Mouse (Mus musculus) embryo, embryonic 11 days (tissue): ENCODE measurements around the gene Epha5.
A peak's percentile ranks its signal among the peaks of the same experiment; 100 is the strongest.

Source experiments
- DNase-seq: peaks from one replicate; pipeline ENCODE4 v3.0.0-alpha.2; 2015

Gene Epha5

DNA sequence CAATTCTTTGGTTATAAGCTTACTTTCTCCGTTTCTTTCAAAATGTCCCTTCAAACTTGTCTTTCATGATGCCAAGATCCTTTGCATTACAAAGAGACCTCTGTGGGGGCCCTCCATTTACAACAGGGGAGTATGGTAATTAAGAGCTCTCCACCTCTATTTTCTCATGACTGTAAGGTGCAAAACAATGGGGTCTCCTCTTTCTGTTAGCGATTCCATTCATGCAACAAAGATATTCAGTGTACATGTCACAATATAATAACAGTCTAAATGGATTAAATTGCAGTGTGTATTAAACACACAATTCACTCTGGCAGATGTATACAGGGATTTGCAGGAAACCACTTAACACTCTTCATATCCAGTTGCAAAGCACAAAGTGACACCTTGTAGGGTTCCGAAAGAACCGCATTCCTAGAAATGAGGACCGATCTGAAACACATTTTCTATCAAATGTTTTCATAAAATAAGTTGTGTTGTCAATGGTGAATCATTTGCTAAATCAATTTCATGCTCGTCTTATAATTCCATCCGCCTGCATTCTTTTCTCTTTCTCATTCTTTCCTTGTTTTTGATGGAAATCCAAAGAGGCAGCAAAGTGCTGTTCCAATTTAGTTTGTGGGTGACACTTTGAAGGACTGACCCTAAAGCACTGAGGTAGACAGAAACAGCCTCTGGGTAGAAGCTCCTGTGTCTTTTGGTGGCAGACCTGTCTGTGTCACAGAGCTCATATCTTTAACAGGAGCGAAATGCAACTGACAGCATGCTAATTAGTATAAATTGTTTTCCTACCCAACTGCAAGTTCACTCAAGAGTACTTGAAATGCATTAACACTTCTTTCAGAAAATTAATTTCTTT is 118.1 kb downstream of the Epha5 start:
- DNase-seq = no peak

DNA sequence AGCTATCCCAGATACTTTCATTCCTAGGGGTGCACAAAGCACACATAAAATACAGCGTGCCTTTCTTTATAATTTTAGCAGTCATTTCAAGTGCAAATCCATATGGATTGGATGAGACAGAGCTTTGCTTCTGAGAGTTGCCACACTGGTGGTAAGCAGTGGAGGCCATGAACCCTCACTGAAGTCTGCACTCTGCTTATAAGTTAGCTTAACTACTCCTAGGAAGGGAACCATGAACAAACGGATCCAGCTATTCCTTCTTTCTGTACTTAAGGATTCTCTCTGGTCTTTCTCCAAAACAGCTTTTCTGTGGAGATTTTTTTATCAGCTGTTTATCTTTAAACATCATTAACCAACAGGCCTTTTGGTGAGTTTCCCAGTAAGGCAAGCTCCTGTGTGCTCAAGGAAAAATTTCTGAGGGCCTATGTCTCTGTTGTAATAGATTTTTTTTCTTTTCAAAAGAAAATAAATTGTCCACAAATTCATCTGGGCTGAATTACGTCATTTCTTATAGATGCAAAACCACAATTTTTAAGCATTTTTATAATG is 127.7 kb downstream of the Epha5 start:
- no peak for DNase-seq

GRCm38 (mm10) chr5:84281290-84282017 is 135.7 kb downstream of the Epha5 start:
- peak; percentile 47 for DNase-seq

DNA sequence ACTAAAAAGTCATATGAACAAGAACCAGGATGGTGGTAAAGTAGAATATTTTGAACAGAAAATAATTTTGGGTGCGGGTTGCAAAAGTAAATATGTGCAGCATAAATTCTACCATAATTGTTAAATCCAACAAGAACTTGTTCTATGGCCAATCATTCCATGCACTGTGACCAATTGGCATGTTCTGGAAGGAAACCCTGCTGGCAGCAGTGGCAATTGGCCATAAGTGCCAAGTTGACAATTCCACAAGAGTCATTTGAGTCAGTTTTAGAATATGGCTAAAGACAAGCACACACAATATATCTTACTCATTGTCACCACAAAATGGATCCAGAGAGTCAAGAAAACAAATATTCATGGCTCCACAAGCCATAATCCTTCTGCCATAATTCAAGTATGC is 140.2 kb downstream of the Epha5 start:
- no peak for DNase-seq

DNA sequence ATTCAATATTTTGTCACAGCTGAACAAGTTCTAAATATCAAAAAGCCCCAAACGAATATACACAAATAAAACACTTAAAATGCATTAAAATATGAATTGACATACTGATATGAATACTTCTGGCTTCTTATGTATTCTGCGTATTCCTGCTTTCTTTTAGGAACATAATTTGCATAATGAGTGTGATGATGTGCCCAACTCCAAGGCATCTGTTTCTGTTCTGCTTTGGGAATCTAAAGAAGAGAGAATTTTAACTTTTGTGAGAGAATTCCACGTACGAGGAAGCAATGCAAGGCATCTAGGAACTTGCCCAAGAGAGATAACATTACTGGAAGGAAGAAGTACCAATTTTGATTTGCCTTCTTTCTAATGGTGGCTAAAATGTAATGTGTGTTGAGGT is 151.8 kb downstream of the Epha5 start:
- DNase-seq = no peak

DNA sequence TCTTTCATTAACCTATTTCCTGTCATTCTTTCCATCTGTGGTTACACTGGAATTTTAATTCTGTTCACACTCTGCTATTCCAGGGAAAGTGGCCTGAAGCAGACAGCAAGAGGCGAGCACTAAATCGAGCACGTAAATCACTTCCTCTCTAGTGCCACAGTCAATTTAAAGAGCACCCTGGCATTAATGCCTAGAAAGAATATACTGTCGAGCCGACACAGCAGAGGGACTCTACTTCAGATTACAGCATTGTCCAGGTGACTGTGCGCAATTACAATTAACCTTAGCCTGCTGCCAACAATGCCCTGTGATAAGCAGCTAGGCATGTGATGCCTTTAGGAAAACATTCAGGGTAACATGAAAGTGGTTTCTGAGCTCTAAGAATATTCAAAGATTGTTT is 153.2 kb downstream of the Epha5 start:
- DNase-seq = peak; percentile 10

- DNase-seq = no peak
Measured at GRCm38 (mm10) chr5:84229971-84230370, 187.2 kb downstream of the Epha5 start.

DNA sequence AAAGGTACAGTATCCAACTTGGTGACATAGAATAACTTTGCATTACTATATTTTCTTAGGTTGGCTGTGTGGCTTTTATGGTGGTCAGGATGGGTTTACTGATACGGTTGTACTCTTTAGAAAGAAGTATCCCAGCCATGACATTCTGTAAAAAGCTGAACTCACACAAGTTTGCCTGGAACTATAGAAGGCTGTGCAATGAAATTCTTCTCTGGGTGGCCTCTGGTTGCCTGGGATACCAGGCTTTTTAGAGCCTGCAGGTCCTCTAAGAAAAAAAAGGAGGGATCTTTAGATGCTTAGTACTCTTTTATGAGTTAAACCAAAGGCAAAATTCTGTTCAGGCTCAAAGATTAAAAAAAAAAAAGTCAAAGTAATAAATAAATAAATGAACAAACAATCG is 208.6 kb downstream of the Epha5 start:
- DNase-seq = peak; percentile 34

DNA sequence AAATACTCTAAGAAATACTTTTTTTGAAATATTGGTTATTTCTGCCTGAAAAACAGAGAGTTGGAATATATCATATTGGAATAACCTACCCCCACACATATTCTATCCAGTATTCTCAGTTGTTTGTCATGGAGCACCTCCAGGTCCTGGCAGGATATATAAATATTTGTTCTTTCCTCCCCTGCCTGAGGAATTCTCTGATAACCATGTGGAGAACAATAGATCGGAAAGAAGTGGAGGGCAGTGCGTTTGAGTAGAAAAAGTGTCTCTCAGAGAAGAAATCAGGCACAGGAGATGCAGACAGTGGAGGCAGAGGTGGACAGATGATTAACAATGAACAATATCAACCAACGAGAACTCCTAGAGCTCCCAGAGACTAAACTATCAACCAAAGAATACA is 223.8 kb downstream of the Epha5 start:
- no peak for DNase-seq

DNA sequence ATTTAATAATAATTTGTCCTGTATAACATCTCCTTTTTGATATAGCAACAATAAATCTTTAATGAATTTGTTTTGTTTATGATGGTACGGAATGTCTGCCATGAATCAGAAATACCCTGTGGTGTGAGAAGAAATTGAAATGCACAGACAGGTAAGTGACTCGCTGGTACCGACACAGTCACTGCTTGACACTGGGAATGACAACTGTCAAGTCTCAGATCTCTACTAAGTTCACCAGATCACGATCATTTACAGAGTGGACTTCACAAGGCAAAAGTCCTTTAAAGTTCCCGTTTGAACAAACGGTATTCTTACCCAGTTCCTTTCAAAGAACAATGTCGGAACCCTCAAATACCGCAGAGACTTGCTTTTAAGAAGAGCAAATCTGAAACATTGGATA is 233.0 kb downstream of the Epha5 start:
- DNase-seq = no peak

DNA sequence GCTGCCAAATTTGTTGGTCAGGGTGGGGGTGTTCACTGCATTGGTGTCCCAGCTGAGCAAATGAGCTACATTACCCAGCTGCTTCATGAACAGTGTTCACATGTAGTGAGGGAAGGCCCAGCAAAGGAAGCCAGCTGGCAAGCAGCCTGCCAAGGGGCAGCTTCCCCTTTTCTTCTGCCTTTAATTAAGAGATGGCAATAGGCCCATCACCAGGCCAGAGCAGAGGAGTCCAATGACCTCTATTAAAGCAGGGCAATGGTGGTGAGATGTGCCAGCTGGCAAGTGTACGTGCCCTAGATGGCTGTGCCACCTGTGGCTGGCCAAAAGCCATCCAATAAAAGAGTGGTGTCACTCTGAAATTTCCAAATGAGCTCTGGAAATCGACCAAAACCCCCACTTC is 264.1 kb downstream of the Epha5 start:
- no peak for DNase-seq

DNA sequence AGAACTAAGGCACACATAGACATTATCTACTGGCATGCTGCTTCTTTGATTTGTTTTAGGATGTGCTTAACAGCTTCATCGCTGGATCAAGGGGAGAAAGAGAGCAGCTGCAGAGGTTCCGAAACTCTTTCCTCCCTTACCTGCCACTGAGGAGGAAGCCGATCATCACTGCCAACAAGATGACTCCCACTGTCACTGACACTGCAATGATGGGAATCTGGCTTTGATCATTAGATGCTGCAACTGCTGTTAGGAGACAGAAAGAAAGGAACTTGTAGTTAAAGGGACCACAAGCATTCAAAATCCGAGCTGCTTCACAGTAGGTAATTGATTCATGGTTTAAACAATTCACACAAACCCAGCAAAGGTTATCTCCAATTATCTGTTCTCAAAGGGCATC is 275.0 kb downstream of the Epha5 start:
- no peak for DNase-seq

- DNase-seq = no peak
Measured at GRCm38 (mm10) chr5:84095947-84096346, 321.2 kb downstream of the Epha5 start.

DNA sequence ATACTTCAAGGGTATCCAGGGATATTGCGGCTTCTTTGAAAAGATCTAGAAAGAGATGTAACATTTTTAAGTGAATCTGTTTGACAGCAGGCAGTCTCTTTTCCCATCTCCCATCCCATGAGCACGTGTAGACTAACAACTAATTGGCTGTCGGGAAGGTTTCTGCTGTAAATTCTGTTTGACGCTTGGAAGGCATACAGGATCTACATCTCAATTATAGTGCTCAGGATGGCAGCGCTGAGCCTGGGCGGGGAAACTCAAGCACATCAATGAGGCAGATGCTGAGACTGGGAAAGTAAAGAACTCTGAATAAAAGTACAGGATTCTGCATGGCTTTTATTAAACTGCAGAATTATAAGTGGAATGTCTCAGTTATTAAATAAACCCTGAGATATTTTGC is 335.9 kb downstream of the Epha5 start:
- DNase-seq = no peak

GRCm38 (mm10) chr5:84070976-84071375 is 346.2 kb downstream of the Epha5 start:
- DNase-seq = no peak

GRCm38 (mm10) chr5:84053880-84054279 is 363.3 kb downstream of the Epha5 start:
- DNase-seq = no peak

DNA sequence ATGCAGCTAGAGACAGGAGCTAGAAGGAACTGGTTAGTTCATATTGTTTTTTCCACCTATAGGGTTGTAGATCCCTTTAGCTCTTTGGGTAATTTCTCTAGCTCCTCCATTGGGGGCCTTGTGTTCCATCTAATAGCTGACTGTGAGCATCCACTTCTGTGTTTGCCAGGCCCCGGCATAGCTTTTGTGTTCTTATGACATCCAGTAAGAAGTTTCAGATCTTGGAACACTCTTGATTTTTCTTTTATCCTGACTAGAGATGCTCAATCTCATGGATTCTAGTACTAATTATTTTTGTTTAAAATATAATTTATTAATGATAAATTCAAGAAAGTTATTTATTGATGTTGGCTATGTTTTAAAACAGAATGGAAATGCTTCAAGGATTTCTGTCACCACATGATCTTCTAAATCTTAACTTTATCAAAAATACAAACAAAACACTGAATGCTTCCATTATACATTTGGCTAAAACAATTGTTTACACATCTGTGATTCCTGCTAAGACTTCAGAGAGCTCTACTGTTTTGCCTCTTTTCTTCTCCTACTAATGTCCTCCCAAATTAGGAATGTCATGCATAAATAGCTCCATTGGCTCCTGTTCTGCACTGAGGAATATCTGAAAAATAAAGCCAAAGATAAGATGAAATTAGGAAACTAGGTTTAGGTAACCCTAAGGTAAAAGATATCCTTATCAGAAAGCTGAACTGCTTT is 379.8 kb downstream of the Epha5 start:
- DNase-seq = no peak
